Mouse (Mus musculus) liver, embryonic 11.5 days (tissue): ENCODE measurements at regions not wholly inside any gene's neighbourhood (a gene's known extent, or its start where the extent isn't known, plus 50 kb on each side); places are given as distances from the start of the nearest gene placed in this dataset.
"Not testable (repeated sequence)": the region's sequence is repeated elsewhere in the genome, so short reads cannot be mapped to it uniquely, and the experiment has no call there.

Source experiments
- ATAC-seq: fragments of 200-750 bp; cut with Nextera tagmentation; replicated peaks from 2 replicates; pipeline ENCODE4 v1.8.0; 2017; ENCODE audit warnings: moderate number of reproducible peaks, mild to moderate bottlenecking, moderate TSS enrichment, moderate library complexity; ENCODE audit not compliant: low FRiP score
- DNase-seq: peaks from one replicate; pipeline ENCODE4 v3.0.0-alpha.2; 2017; ENCODE audit warnings: low spot score
- H3K27ac ChIP-seq: fragments of 300-500 bp; sonication (generic); 2 replicates; pipeline ENCODE4 v1.5.1; 2014; ENCODE audit warnings: mild to moderate bottlenecking, low read depth, low read length, control low read depth
- H3K27me3 ChIP-seq: fragments of 300-500 bp; sonication (generic); replicated peaks from 2 replicates; pipeline ENCODE4 v1.6.1; 2014; ENCODE audit warnings: low read length, mixed read lengths; ENCODE audit not compliant: control insufficient read depth, insufficient read depth
- H3K36me3 ChIP-seq: fragments of 300-500 bp; sonication (generic); 2 replicates; pipeline ENCODE4 v1.6.1; 2014; ENCODE audit warnings: mild to moderate bottlenecking, low read length, moderate library complexity, mixed read lengths; ENCODE audit not compliant: control insufficient read depth, insufficient read depth
- H3K4me1 ChIP-seq: fragments of 300-500 bp; sonication (generic); replicated peaks from 2 replicates; pipeline ENCODE4 v1.6.1; 2014; ENCODE audit warnings: low read length, mixed read lengths; ENCODE audit not compliant: control insufficient read depth, insufficient read depth
- H3K4me2 ChIP-seq: fragments of 300-500 bp; sonication (generic); 2 replicates; pipeline ENCODE4 v1.6.1; 2014; ENCODE audit warnings: mild to moderate bottlenecking, control low read depth, moderate library complexity
- H3K4me3 ChIP-seq: fragments of 300-500 bp; sonication (generic); 2 replicates; pipeline ENCODE4 v1.5.1; 2014; ENCODE audit warnings: low read depth, low read length, control low read depth
- H3K9ac ChIP-seq: fragments of 300-500 bp; sonication (generic); 2 replicates; pipeline ENCODE4 v1.6.1; 2014; ENCODE audit warnings: low read depth, low read length, control low read depth
- H3K9me3 ChIP-seq: fragments of 300-500 bp; sonication (generic); 2 replicates; pipeline ENCODE4 v1.6.1; 2016; ENCODE audit warnings: low read length, inconsistent platforms, mixed read lengths; ENCODE audit not compliant: control insufficient read depth
- WGBS: fragments of 180-500 bp; shearing (Covaris S2); extraction: QIAGEN DNeasy Blood & Tissue Kit; methylation state at CpG from one replicate; pipeline ENCODE4 v1.1.7; 2014; 5-methylcytosine and 5-hydroxymethylcytosine counted together

DNA sequence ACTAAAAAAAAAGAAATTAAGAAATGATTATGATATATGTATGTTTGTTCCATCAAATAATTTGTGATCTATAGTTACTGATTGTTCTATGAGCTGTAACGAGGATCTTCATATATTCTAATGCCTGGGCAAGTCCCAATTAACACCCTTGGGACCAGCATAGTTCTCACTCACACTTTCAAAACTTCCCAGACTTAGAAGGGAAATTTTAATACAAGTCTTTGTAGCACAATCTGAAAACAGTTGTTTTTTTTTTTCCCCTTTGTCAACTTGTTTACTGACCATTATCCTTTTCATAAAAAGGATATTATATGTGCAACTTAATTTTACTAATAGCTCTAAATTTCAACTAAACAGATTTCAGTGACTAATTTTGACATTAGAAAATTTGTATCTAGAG, 257.1 kb downstream of the Tpbg start:
- Histone ChIP-seq H3K4me2 (no peak overlapping the region), H3K27me3 (no peaks in the 10 kb centered on the region), H3K27ac (no peak overlapping the region), H3K4me3 (no peak overlapping the region), H3K4me1 (no peaks in the 10 kb centered on the region), H3K9ac (no peak overlapping the region), H3K36me3 (no peaks in the 10 kb centered on the region), H3K9me3 (no peaks in the 10 kb centered on the region)
- no peak for DNase-seq
- ATAC-seq = no peak
- WGBS = 76% methylated on average over 1 of the region's 1 CpGs

DNA sequence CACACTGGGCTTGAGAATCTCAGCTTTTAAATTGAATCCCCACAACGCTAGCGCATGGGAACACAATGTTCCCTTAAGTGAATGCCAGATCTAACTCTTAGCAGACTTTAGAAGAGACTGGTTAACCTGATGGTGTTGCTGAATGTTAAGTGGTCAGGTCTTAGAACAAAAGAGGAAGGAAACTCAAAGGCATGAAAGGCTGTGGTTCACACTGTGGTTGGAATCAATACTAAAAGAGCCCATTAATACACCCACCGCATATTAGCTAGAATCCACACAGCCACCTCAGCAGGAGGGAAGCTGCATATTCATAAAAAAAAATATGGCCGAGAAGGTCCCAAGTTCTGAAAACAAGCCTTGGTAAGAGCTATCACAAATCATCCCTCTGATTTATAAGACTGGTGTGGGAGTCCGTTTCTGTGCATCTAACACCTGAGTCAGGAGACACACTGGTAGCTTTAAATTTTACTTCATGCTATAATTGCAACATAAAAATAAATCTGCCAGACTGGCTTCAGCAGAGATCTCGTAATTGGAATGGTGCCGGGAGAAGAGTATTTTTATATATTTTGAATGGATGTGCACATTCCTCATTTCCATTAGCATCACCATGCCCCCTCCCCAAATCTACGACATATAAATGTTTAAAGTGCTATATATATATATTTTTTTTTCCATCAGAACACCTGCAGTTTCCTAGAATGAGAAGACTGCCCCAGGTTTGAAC, 259.3 kb downstream of the Tpbg start:
- Histone ChIP-seq H3K9ac (no peak overlapping the region), H3K27ac (no peak overlapping the region), H3K4me3 (no peak overlapping the region), H3K9me3 (no peaks in the 10 kb centered on the region), H3K4me1 (no peaks in the 10 kb centered on the region), H3K4me2 (no peak overlapping the region), H3K27me3 (no peaks in the 10 kb centered on the region), H3K36me3 (no peaks in the 10 kb centered on the region)
- ATAC-seq = no peak
- 74% methylated on average over 8 of the region's 8 CpGs for WGBS
- DNase-seq = no peak

DNA sequence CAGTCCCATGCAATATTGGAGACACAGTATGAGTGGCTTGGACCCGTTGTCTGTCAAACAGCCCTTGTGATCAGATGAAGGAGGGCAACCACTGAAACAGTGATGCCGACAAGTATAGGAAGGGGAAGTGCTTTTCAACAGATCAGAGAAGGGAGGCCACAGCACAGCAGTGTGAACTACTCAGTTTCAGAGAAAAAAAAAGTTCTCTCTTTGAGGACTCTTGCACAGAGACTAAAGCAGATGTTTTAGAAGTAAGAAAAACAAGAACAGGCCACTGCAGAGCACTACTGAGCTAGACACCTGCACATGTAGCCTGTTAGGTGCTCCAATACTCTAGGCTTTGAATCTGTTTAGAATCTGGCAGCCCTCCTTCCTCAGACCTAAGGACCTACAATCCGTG, 261.4 kb downstream of the Tpbg start:
- 53% methylated on average over 3 of the region's 3 CpGs for WGBS
- DNase-seq = no peak
- ATAC-seq = no peak
- H3K4me1 ChIP-seq = no peaks in the 10 kb centered on the region
- no peaks in the 10 kb centered on the region for H3K36me3 ChIP-seq
- H3K27ac ChIP-seq = no peak overlapping the region
- H3K4me2 ChIP-seq = no peak overlapping the region
- no peak overlapping the region for H3K4me3 ChIP-seq
- no peaks in the 10 kb centered on the region for H3K27me3 ChIP-seq
- no peak overlapping the region for H3K9ac ChIP-seq
- H3K9me3 ChIP-seq = no peaks in the 10 kb centered on the region

DNA sequence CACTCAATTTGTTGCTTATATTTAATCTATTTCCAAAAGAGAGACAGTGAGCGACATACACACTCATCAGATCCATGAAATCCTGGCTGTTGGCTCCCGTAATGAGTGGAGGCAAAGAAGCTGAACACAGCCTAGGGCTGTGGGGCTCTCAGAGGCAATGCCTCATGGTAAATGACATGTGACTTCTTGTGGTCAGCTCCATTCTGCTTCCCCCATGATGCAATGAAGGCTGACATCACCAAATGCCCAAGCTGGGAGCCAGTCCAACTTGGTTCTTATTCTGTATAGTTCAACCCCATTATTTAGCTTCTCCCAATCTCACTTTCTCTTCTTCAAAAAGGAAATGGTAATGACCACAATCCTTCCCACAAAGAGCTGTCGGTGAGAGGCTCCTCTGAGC, 262.5 kb downstream of the Tpbg start:
- Histone ChIP-seq H3K4me2 (no peak overlapping the region), H3K36me3 (no peaks in the 10 kb centered on the region), H3K9me3 (no peaks in the 10 kb centered on the region), H3K27ac (no peak overlapping the region), H3K9ac (no peak overlapping the region), H3K27me3 (no peaks in the 10 kb centered on the region), H3K4me3 (no peak overlapping the region), H3K4me1 (no peaks in the 10 kb centered on the region)
- no peak for DNase-seq
- 70% methylated on average over 3 of the region's 3 CpGs for WGBS
- 0 out of 2 replicates have a peak, but pooled peaks have one; percentile 36 for ATAC-seq

DNA sequence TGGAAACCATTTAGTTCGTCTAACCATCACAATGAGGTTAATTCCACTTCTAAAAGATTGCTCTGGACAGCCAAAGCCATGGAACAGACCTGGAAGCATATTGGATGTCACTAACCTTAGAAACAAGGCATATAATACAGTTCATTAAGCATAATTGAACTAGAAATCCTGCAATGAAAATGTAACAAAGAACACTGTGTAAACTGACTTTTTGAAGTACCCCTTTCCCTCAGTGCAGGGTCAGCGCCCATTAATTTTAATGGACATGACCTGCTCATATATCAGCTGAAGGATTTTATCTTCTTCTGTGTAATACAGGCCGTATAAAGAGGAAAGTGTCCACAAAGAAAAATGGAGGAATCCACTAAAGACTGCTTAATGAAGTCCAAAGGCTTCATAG, 263.7 kb downstream of the Tpbg start:
- H3K27ac ChIP-seq = no peak overlapping the region
- 71% methylated on average over 3 of the region's 3 CpGs for WGBS
- ATAC-seq (no peak), DNase-seq (no peak)
- H3K4me1 ChIP-seq = no peaks in the 10 kb centered on the region
- no peak overlapping the region for H3K4me2 ChIP-seq
- no peaks in the 10 kb centered on the region for H3K9me3 ChIP-seq
- no peaks in the 10 kb centered on the region for H3K27me3 ChIP-seq
- no peak overlapping the region for H3K4me3 ChIP-seq
- H3K36me3 ChIP-seq = no peaks in the 10 kb centered on the region
- H3K9ac ChIP-seq = no peak overlapping the region

DNA sequence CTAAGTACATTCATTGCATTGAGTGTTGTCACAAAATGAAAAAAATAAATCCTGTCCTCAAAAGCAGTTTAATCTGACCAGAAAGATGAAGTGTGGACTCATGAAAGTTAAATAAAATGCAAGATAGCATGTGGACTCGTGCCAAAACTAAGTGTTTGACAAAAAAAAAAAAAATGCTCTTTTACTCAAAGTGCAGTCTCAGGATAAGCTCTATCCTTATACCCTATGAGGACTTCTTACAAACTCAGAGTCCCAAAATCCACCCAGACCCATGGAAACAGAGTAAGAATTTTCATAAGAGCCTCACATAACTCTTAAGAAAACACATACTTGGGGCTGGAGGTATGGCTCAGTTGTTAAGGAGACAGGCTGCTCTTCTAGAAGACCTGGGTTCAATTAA, 267.7 kb downstream of the Tpbg start:
- DNase-seq (no peak), ATAC-seq (no peak)
- H3K4me2 ChIP-seq = no peak overlapping the region
- no peak overlapping the region for H3K9ac ChIP-seq
- no peak overlapping the region for H3K4me3 ChIP-seq
- no peaks in the 10 kb centered on the region for H3K27me3 ChIP-seq
- H3K36me3 ChIP-seq = no peaks in the 10 kb centered on the region
- no peak overlapping the region for H3K27ac ChIP-seq
- no peaks in the 10 kb centered on the region for H3K9me3 ChIP-seq
- no peaks in the 10 kb centered on the region for H3K4me1 ChIP-seq
- WGBS = 66% methylated on average over 1 of the region's 1 CpGs

DNA sequence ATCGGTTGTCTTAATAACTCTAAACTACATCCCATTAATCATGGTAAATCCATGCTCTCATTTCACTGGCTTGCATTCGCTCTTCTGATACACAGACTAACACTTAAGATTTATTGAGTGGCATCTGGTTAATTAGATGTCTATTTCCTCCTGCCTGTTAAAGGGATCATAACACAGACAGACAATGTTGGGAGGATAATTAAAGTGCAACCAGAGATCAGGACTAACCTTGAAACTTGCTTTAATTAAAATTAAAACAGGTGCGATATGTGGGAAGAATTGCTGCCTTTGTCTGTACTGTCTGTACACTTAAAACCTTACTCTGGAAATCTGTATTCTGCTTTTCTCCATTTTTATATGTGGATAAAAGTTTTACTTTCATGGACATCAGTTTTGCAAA, 277.2 kb downstream of the Tpbg start:
- Histone ChIP-seq H3K9ac (no peak overlapping the region), H3K4me2 (no peak overlapping the region), H3K4me1 (no peaks in the 10 kb centered on the region), H3K27me3 (no peaks in the 10 kb centered on the region), H3K9me3 (no peaks in the 10 kb centered on the region), H3K36me3 (no peaks in the 10 kb centered on the region), H3K27ac (no peak overlapping the region), H3K4me3 (no peak overlapping the region)
- no peak for DNase-seq
- WGBS = 84% methylated on average over 3 of the region's 3 CpGs
- ATAC-seq = no peak

DNA sequence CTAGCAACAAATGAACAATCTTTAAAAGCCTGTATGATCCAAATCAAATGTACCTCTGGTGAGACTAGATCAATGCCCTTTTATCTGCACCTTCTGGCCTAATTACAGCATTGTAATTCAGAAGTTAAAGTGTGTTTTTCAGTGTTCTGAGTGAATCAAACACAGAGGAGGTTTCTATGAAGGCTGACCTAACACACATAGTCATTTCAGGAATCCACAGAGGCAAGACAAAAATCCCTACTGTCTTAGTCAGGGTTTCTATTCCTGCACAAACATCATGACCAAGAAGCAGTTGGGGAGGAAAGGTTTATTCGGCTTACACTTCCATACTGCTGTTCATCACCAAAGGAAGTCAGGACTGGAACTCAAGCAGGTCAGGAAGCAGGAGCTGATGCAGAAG, 293.4 kb downstream of the Tpbg start:
- not testable (repeated sequence) for H3K4me3 ChIP-seq, H3K27me3 ChIP-seq, H3K4me1 ChIP-seq, H3K9me3 ChIP-seq, H3K27ac ChIP-seq, DNase-seq, H3K36me3 ChIP-seq, ATAC-seq, H3K9ac ChIP-seq, H3K4me2 ChIP-seq
- WGBS = 74% methylated on average over 1 of the region's 1 CpGs

DNA sequence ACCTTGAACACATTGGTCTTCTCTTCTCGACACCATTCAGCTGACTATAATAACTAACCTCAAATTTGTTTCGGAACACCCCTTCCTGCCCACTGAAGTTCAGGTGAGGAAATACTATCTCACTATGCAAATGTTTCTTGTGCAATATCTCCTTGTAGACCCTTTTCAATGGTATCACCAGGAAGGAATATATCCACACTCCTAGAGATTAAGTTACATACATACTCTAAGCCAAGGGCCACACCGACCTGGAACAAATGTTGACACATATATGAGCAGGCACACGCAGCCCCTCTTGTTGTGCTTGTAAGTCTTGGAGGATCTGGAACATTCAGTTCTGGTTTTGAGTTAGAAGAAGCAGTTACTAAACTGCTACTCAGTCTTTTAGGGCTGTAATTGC, 303.7 kb downstream of the Tpbg start:
- Histone ChIP-seq H3K27ac (no peak overlapping the region), H3K4me2 (no peak overlapping the region), H3K9me3 (no peaks in the 10 kb centered on the region), H3K4me3 (no peak overlapping the region), H3K36me3 (no peaks in the 10 kb centered on the region), H3K27me3 (no peaks in the 10 kb centered on the region), H3K9ac (no peak overlapping the region), H3K4me1 (no peaks in the 10 kb centered on the region)
- 91% methylated on average over 4 of the region's 4 CpGs for WGBS
- DNase-seq (no peak), ATAC-seq (no peak)
